Mouse (Mus musculus) spleen, adult 2 months (tissue): Measurements from ENCODE around the gene Zbtb44.

ENCODE experiments used
- CTCF ChIP-seq: fragments of 200-500 bp; IDR thresholded peaks from 2 replicates; pipeline ENCODE4 v1.5.1; 2011; ENCODE audit warnings: mild to moderate bottlenecking, inconsistent platforms; ENCODE audit not compliant: insufficient read depth, insufficient read length, insufficient replicate concordance; ENCODE audit errors: extremely low read depth
- POLR2A ChIP-seq: fragments of 200-500 bp; IDR thresholded peaks from 2 replicates; pipeline ENCODE4 v1.6.1; 2011; ENCODE audit warnings: low read depth, low read length, inconsistent platforms

DNA sequence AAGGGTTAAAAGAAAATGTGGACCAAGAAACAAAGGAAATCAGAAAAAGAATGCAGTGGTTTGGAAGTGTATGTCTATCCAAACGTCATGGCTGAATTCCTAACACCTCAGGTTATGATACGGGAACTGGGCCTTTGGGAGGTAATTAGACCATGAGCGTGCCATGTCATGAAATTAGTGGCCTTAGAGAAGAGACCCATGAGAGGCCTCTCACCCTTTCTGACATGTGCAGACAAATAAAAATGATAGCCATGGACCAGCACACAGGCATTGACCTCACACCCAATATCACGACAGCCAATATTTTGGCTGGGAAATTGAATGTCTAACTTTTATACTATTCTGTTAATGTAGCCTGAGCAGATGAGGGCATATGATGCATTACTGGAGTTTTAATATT, 27.9 kb upstream of the Zbtb44 start:
- no peak for TF ChIP-seq CTCF
- TF ChIP-seq POLR2A = no peak
